Mouse (Mus musculus) liver, embryonic 11.5 days (tissue): ENCODE results near the gene Tesk1. TPM values are rescaled to one million over a fixed set of nuclear protein-coding genes. Genes with fewer than 3 reads are reported as not detected.
"Not testable (repeated sequence)": the region's sequence is repeated elsewhere in the genome, so short reads cannot be mapped to it uniquely, and the experiment has no call there.

Experiments
- ATAC-seq: fragments of 200-750 bp; cut with Nextera tagmentation; replicated peaks from 2 replicates; pipeline ENCODE4 v1.8.0; 2017; ENCODE audit warnings: moderate number of reproducible peaks, mild to moderate bottlenecking, moderate TSS enrichment, moderate library complexity; ENCODE audit not compliant: low FRiP score
- DNase-seq: peaks from one replicate; pipeline ENCODE4 v3.0.0-alpha.2; 2017; ENCODE audit warnings: low spot score
- H3K27ac ChIP-seq: fragments of 300-500 bp; sonication (generic); 2 replicates; pipeline ENCODE4 v1.5.1; 2014; ENCODE audit warnings: mild to moderate bottlenecking, low read depth, low read length, control low read depth
- H3K27me3 ChIP-seq: fragments of 300-500 bp; sonication (generic); replicated peaks from 2 replicates; pipeline ENCODE4 v1.6.1; 2014; ENCODE audit warnings: low read length, mixed read lengths; ENCODE audit not compliant: control insufficient read depth, insufficient read depth
- H3K36me3 ChIP-seq: fragments of 300-500 bp; sonication (generic); 2 replicates; pipeline ENCODE4 v1.6.1; 2014; ENCODE audit warnings: mild to moderate bottlenecking, low read length, moderate library complexity, mixed read lengths; ENCODE audit not compliant: control insufficient read depth, insufficient read depth
- H3K4me1 ChIP-seq: fragments of 300-500 bp; sonication (generic); replicated peaks from 2 replicates; pipeline ENCODE4 v1.6.1; 2014; ENCODE audit warnings: low read length, mixed read lengths; ENCODE audit not compliant: control insufficient read depth, insufficient read depth
- H3K4me2 ChIP-seq: fragments of 300-500 bp; sonication (generic); 2 replicates; pipeline ENCODE4 v1.6.1; 2014; ENCODE audit warnings: mild to moderate bottlenecking, control low read depth, moderate library complexity
- H3K4me3 ChIP-seq: fragments of 300-500 bp; sonication (generic); 2 replicates; pipeline ENCODE4 v1.5.1; 2014; ENCODE audit warnings: low read depth, low read length, control low read depth
- H3K9ac ChIP-seq: fragments of 300-500 bp; sonication (generic); 2 replicates; pipeline ENCODE4 v1.6.1; 2014; ENCODE audit warnings: low read depth, low read length, control low read depth
- H3K9me3 ChIP-seq: fragments of 300-500 bp; sonication (generic); 2 replicates; pipeline ENCODE4 v1.6.1; 2016; ENCODE audit warnings: low read length, inconsistent platforms, mixed read lengths; ENCODE audit not compliant: control insufficient read depth
- WGBS: fragments of 180-500 bp; shearing (Covaris S2); extraction: QIAGEN DNeasy Blood & Tissue Kit; methylation state at CpG from one replicate; pipeline ENCODE4 v1.1.7; 2014; 5-methylcytosine and 5-hydroxymethylcytosine counted together
- polyA plus RNA-seq: library from polyadenylated mRNA; unstranded; fragments of >200 nt; fragmentation: Nextera tagmentation; extraction: Ambion mirVana; gene quantifications from 2 replicates; pipeline ENCODE4 v1.2.1, GENCODE M21; 2014

Tesk1 gene
- polyA plus RNA-seq, 1 experiment from 2014 or later: 4.3 TPM

GRCm38 (mm10) chr4:43477857-43478533 is 36.3 kb downstream of the Tesk1 start:
- no peaks in the 10 kb centered on the region for H3K36me3 ChIP-seq
- peak overlapping the region; percentile 63 for H3K4me2 ChIP-seq
- H3K4me1 ChIP-seq: peaks cover 5% of the 10 kb centered on the region
- H3K4me3 ChIP-seq: peak overlapping the region; percentile 36
- 17% methylated on average over 11 of the region's 11 CpGs for WGBS
- no peaks in the 10 kb centered on the region for H3K9me3 ChIP-seq
- no peaks in the 10 kb centered on the region for H3K27me3 ChIP-seq
- DNase-seq (peak; percentile 73), ATAC-seq (peak; percentile 94)
- no peak overlapping the region for H3K27ac ChIP-seq
- peak overlapping the region; percentile 34 for H3K9ac ChIP-seq

DNA sequence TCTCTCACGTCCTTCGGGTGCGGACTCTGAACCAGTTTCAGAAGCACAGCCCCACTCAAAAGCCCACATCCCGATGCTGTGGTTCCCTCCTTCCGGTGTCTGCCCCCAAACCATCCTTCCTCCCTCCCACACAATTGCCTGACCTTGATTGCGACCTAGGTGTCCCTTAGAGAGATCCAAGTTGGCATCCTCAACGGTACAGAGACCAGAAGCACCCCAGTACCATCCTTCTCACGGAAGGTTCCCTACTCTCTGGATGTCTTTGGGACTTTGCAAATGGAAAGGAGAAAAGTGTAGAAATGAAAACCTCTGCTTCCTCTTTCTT is 36.8 kb downstream of the Tesk1 start:
- Histone ChIP-seq H3K9ac (peak overlapping the region; percentile 34), H3K27ac (no peak overlapping the region), H3K4me3 (peak overlapping the region; percentile 36), H3K4me2 (peak overlapping the region; percentile 63), H3K4me1 (peaks cover 5% of the 10 kb centered on the region), H3K9me3 (no peaks in the 10 kb centered on the region), H3K36me3 (no peaks in the 10 kb centered on the region), H3K27me3 (no peaks in the 10 kb centered on the region)
- 27% methylated on average over 8 of the region's 8 CpGs for WGBS
- DNase-seq (no peak), ATAC-seq (no peak)

GRCm38 (mm10) chr4:43478906-43479832 is 37.4 kb downstream of the Tesk1 start:
- peak; percentile 62 for DNase-seq
- H3K27ac ChIP-seq: no peak overlapping the region

GRCm38 (mm10) chr4:43480985-43481384 is 39.2 kb downstream of the Tesk1 start:
- no peak overlapping the region for H3K9ac ChIP-seq

More at GRCm38 (mm10) chr4:43478906-43479832, 37.4 kb downstream of the Tesk1 start:
- H3K9ac ChIP-seq: no peak overlapping the region
- H3K4me2 ChIP-seq: peak overlapping the region; percentile 63
- no peaks in the 10 kb centered on the region for H3K27me3 ChIP-seq
- no peaks in the 10 kb centered on the region for H3K9me3 ChIP-seq
- 37% methylated on average over 24 of the region's 24 CpGs for WGBS
- H3K4me3 ChIP-seq: no peak overlapping the region; the same call in 1 of the 2 replicates
- peaks cover 5% of the 10 kb centered on the region for H3K4me1 ChIP-seq
- H3K36me3 ChIP-seq: no peaks in the 10 kb centered on the region
- ATAC-seq: no peak

GRCm38 (mm10) chr4:43481894-43482456 is 40.2 kb downstream of the Tesk1 start:
- Histone ChIP-seq H3K9ac (no peak overlapping the region), H3K27ac (no peak overlapping the region), H3K36me3 (no peaks in the 10 kb centered on the region), H3K27me3 (no peaks in the 10 kb centered on the region), H3K4me2 (no peak overlapping the region), H3K9me3 (no peaks in the 10 kb centered on the region), H3K4me3 (no peak overlapping the region), H3K4me1 (peaks cover 5% of the 10 kb centered on the region)
- no peak for DNase-seq
- WGBS: 56% methylated on average over 7 of the region's 7 CpGs
- no peak for ATAC-seq

More at GRCm38 (mm10) chr4:43480985-43481384, 39.2 kb downstream of the Tesk1 start:
- Histone ChIP-seq H3K36me3 (no peaks in the 10 kb centered on the region), H3K27me3 (no peaks in the 10 kb centered on the region), H3K27ac (no peak overlapping the region), H3K4me2 (no peak overlapping the region), H3K4me1 (peaks cover 5% of the 10 kb centered on the region), H3K4me3 (no peak overlapping the region), H3K9me3 (no peaks in the 10 kb centered on the region)
- DNase-seq: no peak
- WGBS: 80% methylated on average over 5 of the region's 5 CpGs
- ATAC-seq: no peak

DNA sequence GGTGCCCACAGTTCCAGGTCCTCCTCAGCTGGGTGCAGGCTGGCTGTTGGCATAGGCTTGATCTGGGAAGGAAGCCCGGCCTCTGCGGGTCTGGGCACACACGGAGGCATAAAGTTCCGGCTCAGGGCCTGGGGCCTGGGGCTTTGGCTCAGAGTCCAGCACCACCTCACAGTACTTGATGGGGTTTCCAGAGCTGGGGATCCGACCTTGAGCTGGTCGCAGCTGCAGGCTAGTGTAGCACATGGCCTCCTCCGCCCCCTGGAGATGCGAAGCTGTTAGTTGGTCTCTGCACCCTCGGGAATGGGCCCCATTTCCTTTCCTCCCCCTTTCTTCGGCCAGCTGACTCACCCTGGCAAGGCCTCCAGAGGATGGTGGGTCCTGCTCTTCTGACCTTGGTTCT is 40.9 kb downstream of the Tesk1 start:
- Histone ChIP-seq H3K27me3 (no peaks in the 10 kb centered on the region), H3K9ac (no peak overlapping the region), H3K4me2 (no peak overlapping the region), H3K9me3 (no peaks in the 10 kb centered on the region), H3K36me3 (no peaks in the 10 kb centered on the region), H3K27ac (no peak overlapping the region), H3K4me1 (peaks cover 5% of the 10 kb centered on the region), H3K4me3 (no peak overlapping the region)
- DNase-seq: no peak
- no peak for ATAC-seq
- WGBS: 63% methylated on average over 10 of the region's 10 CpGs

- no peak within 1 kb of the TSS for H3K4me3 ChIP-seq
- 61% methylated on average over 12 of the region's 12 CpGs for WGBS
- no peaks in the 10 kb centered on the region for H3K9me3 ChIP-seq
- no peaks in the 10 kb centered on the region for H3K27me3 ChIP-seq
- DNase-seq: no peak
- no peak for ATAC-seq
- no peak within 1 kb of the TSS for H3K9ac ChIP-seq
- H3K36me3 ChIP-seq: no peaks in the 10 kb centered on the region
- no peak within 1 kb of the TSS for H3K27ac ChIP-seq
- H3K4me1 ChIP-seq: peaks cover 2% of the 10 kb centered on the region
- no peak within 1 kb of the TSS for H3K4me2 ChIP-seq
These were observed 41.9 kb downstream of the Tesk1 start, which contains the start of gene Sit1 for GRCm38 (mm10) chr4:43483535-43484091. TSS of gene Sit1 (minus strand) at chr4:43483734.

GRCm38 (mm10) chr4:43485666-43486065 is 43.9 kb downstream of the Tesk1 start:
- not testable (repeated sequence) for H3K27me3 ChIP-seq, H3K9me3 ChIP-seq, ATAC-seq, H3K4me2 ChIP-seq, H3K4me1 ChIP-seq, H3K27ac ChIP-seq, H3K9ac ChIP-seq, DNase-seq, H3K36me3 ChIP-seq, H3K4me3 ChIP-seq
- WGBS: 76% methylated on average over 5 of the region's 5 CpGs
